Mouse (Mus musculus): ENCODE results near the gene Gm36210. TPM values are rescaled to one million over a fixed set of nuclear protein-coding genes. Genes with fewer than 3 reads are reported as not detected.

Gm36210 gene
- polyA plus RNA-seq, 1 experiment from 2014 or later = 0.26 TPM

- no peak for ATAC-seq
- Histone ChIP-seq H3K9me3 (replicated peaks) (peaks cover 4% of the 10 kb centered on the region; the same call in 1 of the 2 replicates), H3K4me3 (no peak overlapping the region), H3K4me1 (no peaks in the 10 kb centered on the region), H3K4me2 (no peak overlapping the region), H3K36me3 (ENCODE audit: poor library complexity, severe bottlenecking) (no peaks in the 10 kb centered on the region), H3K9ac (no peak overlapping the region), H3K27me3 (peaks cover 10% of the 10 kb centered on the region; the same call in 1 of the 2 replicates), H3K27ac (no peak overlapping the region)
- WGBS = 71% methylated on average over 8 of the region's 8 CpGs
Measured at GRCm38 (mm10) chr7:4851315-4851688, 55.0 kb downstream of the Gm36210 start.

DNA sequence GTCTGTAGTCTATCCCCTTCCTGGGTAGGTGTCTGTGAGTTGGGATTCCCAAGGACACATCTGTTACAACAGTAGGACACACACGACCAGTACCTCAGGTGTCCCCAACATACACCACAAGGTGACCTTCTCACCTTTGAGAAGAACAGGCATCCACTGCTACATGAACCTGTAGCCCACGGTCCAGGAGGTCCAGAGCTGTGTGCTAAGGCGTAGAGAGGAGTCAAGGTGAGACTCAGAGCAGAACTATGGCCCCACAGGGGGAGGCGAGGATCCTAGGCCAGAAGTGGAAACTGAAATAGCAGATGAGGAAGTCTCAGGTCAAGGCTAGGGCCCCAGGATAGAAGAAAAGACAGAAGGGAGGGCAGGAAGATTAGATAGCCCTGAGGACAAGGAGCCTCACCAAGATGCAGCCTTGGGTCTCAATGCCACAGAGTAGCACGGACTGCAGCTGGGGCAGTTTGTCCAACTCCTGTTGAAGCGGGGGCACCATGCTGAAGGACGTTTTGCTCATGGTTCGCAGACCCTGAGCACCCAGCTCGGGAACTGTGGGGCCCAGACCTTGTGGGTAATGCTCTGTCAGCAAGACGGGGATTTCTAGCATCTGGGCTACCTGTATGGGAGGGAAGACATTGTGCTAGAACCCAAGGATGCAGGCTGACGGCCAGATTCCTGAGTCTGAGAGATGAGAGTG lies 55.5 kb downstream of the Gm36210 start:
- Histone ChIP-seq H3K27me3 (peaks cover 6% of the 10 kb centered on the region; the same call in 1 of the 2 replicates), H3K4me2 (no peak overlapping the region), H3K27ac (no peak overlapping the region), H3K9ac (no peak overlapping the region), H3K4me1 (no peaks in the 10 kb centered on the region), H3K36me3 (ENCODE audit: poor library complexity, severe bottlenecking) (no peaks in the 10 kb centered on the region), H3K9me3 (replicated peaks) (peaks cover 4% of the 10 kb centered on the region; the same call in 1 of the 2 replicates), H3K4me3 (no peak overlapping the region)
- ATAC-seq = no peak
- WGBS = 83% methylated on average over 11 of the region's 11 CpGs

- 63% methylated on average over 9 of the region's 9 CpGs for WGBS
- no peak for ATAC-seq
- Histone ChIP-seq H3K4me1 (peaks cover 4% of the 10 kb centered on the region), H3K9ac (no peak overlapping the region), H3K27ac (no peak overlapping the region), H3K4me3 (no peak overlapping the region), H3K27me3 (peaks cover 13% of the 10 kb centered on the region), H3K4me2 (no peak overlapping the region), H3K9me3 (replicated peaks) (peaks cover 4% of the 10 kb centered on the region; the same call in 1 of the 2 replicates), H3K36me3 (ENCODE audit: poor library complexity, severe bottlenecking) (no peaks in the 10 kb centered on the region)
Measured at GRCm38 (mm10) chr7:4849372-4849771, 56.9 kb downstream of the Gm36210 start.

Other genes starting within 250 kb of the Gm36210 start
- gene Ppp6r1, start 247.5 kb downstream of the Gm36210 start, polyA plus RNA-seq (2015; fragmentation: Nextera tagmentation; extraction: Ambion mirVana) = 7.8 and 8.1 TPM in 2 replicates
- 117 and 125 TPM in 2 replicates for gene Hspbp1, start 221.4 kb downstream of the Gm36210 start, polyA plus RNA-seq (2015; fragmentation: Nextera tagmentation; extraction: Ambion mirVana)
- gene Brsk1, start 215.9 kb downstream of the Gm36210 start, polyA plus RNA-seq (2015; fragmentation: Nextera tagmentation; extraction: Ambion mirVana) = 6.1 and 6.5 TPM in 2 replicates
- gene Tmem150b, start 181.3 kb downstream of the Gm36210 start, polyA plus RNA-seq (2015; fragmentation: Nextera tagmentation; extraction: Ambion mirVana) = 0.27 and 0.29 TPM in 2 replicates
- gene Kmt5c, start 166.4 kb downstream of the Gm36210 start, polyA plus RNA-seq (2015; fragmentation: Nextera tagmentation; extraction: Ambion mirVana) = 75.3 and 84.3 TPM in 2 replicates
- 17.8 and 22.1 TPM in 2 replicates for gene Cox6b2, start 153.4 kb downstream of the Gm36210 start, polyA plus RNA-seq (2015; fragmentation: Nextera tagmentation; extraction: Ambion mirVana)
- not detected in 2 replicates for gene Fam71e2, start 135.2 kb downstream of the Gm36210 start, polyA plus RNA-seq (2015; fragmentation: Nextera tagmentation; extraction: Ambion mirVana)
- gene Il11, start 123.7 kb downstream of the Gm36210 start, polyA plus RNA-seq (2015; fragmentation: Nextera tagmentation; extraction: Ambion mirVana) = 0.17 and 0.40 TPM in 2 replicates
- gene Tmem190, start 123.6 kb downstream of the Gm36210 start, polyA plus RNA-seq (2015; fragmentation: Nextera tagmentation; extraction: Ambion mirVana) = not detected in 2 replicates
- gene Tmem238, start 116.9 kb downstream of the Gm36210 start, polyA plus RNA-seq (2015; fragmentation: Nextera tagmentation; extraction: Ambion mirVana) = 2.6 and 2.7 TPM in 2 replicates
- gene Rpl28, start 113.6 kb downstream of the Gm36210 start, polyA plus RNA-seq (2015; fragmentation: Nextera tagmentation; extraction: Ambion mirVana) = 244 and 284 TPM in 2 replicates
- 398 and 454 TPM in 2 replicates for gene Ube2s, start 93.9 kb downstream of the Gm36210 start, polyA plus RNA-seq (2015; fragmentation: Nextera tagmentation; extraction: Ambion mirVana)
- 5.6 and 7.1 TPM in 2 replicates for gene Shisa7, start 61.8 kb downstream of the Gm36210 start, polyA plus RNA-seq (2015; fragmentation: Nextera tagmentation; extraction: Ambion mirVana)
- gene Isoc2b, start 36.3 kb downstream of the Gm36210 start, polyA plus RNA-seq (2015; fragmentation: Nextera tagmentation; extraction: Ambion mirVana) = 2.7 and 3.4 TPM in 2 replicates
- 0.63 and 0.77 TPM in 2 replicates for gene Isoc2a, start 29.4 kb downstream of the Gm36210 start, polyA plus RNA-seq (2015; fragmentation: Nextera tagmentation; extraction: Ambion mirVana)
- 4.3 and 4.5 TPM in 2 replicates for gene Zfp628, start 8.7 kb upstream of the Gm36210 start, polyA plus RNA-seq (2015; fragmentation: Nextera tagmentation; extraction: Ambion mirVana)
- 21.2 and 24.9 TPM in 2 replicates for gene Nat14, start 15.5 kb upstream of the Gm36210 start, polyA plus RNA-seq (2015; fragmentation: Nextera tagmentation; extraction: Ambion mirVana)
- 0.23 and 0.30 TPM in 2 replicates for gene Ssc5d, start 19.3 kb upstream of the Gm36210 start, polyA plus RNA-seq (2015; fragmentation: Nextera tagmentation; extraction: Ambion mirVana)
- not detected in 2 replicates for gene Sbk2, start 57.9 kb upstream of the Gm36210 start, polyA plus RNA-seq (2015; fragmentation: Nextera tagmentation; extraction: Ambion mirVana)
- gene Sbk3, start 64.7 kb upstream of the Gm36210 start, polyA plus RNA-seq (2015; fragmentation: Nextera tagmentation; extraction: Ambion mirVana) = 0.09 and 0.19 TPM in 2 replicates
- gene Zfp579, start 89.6 kb upstream of the Gm36210 start, polyA plus RNA-seq (2015; fragmentation: Nextera tagmentation; extraction: Ambion mirVana) = 51.2 and 56.5 TPM in 2 replicates
- gene Zfp524, start 107.9 kb upstream of the Gm36210 start, polyA plus RNA-seq (2015; fragmentation: Nextera tagmentation; extraction: Ambion mirVana) = 9.1 and 10.4 TPM in 2 replicates
- 46.6 and 51.2 TPM in 2 replicates for gene Fiz1, start 108.2 kb upstream of the Gm36210 start, polyA plus RNA-seq (2015; fragmentation: Nextera tagmentation; extraction: Ambion mirVana)
- 1.5 and 2.1 TPM in 2 replicates for gene Gm44973, start 109.0 kb upstream of the Gm36210 start, polyA plus RNA-seq (2015; fragmentation: Nextera tagmentation; extraction: Ambion mirVana)
- 5.1 and 5.4 TPM in 2 replicates for gene Zfp865, start 113.9 kb upstream of the Gm36210 start, polyA plus RNA-seq (2015; fragmentation: Nextera tagmentation; extraction: Ambion mirVana)
- 17.0 and 19.7 TPM in 2 replicates for gene Ccdc106, start 114.0 kb upstream of the Gm36210 start, polyA plus RNA-seq (2015; fragmentation: Nextera tagmentation; extraction: Ambion mirVana)
- gene 4632433K11Rik, start 127.6 kb upstream of the Gm36210 start, polyA plus RNA-seq (2015; fragmentation: Nextera tagmentation; extraction: Ambion mirVana) = not detected in 2 replicates
- gene Zfp784, start 131.9 kb upstream of the Gm36210 start, polyA plus RNA-seq (2015; fragmentation: Nextera tagmentation; extraction: Ambion mirVana) = 5.6 and 8.4 TPM in 2 replicates
- gene Zfp580, start 145.0 kb upstream of the Gm36210 start, polyA plus RNA-seq (2015; fragmentation: Nextera tagmentation; extraction: Ambion mirVana) = 45.3 and 45.6 TPM in 2 replicates
- gene U2af2, start 155.6 kb upstream of the Gm36210 start, polyA plus RNA-seq (2015; fragmentation: Nextera tagmentation; extraction: Ambion mirVana) = 149 and 152 TPM in 2 replicates
- gene Epn1, start 173.7 kb upstream of the Gm36210 start, polyA plus RNA-seq (2015; fragmentation: Nextera tagmentation; extraction: Ambion mirVana) = 60.5 and 68.9 TPM in 2 replicates
- gene Rfpl4, start 210.4 kb upstream of the Gm36210 start, polyA plus RNA-seq (2015; fragmentation: Nextera tagmentation; extraction: Ambion mirVana) = not detected in 2 replicates
- gene Rasl2-9, start 219.4 kb upstream of the Gm36210 start, polyA plus RNA-seq (2015; fragmentation: Nextera tagmentation; extraction: Ambion mirVana) = 0.29 and 0.30 TPM in 2 replicates
- gene Vmn1r55, start 243.2 kb upstream of the Gm36210 start, polyA plus RNA-seq (2015; fragmentation: Nextera tagmentation; extraction: Ambion mirVana) = not detected in 2 replicates

All from forebrain, embryonic 13.5 days (tissue).